Mouse (Mus musculus) layer of hippocampus, adult 9-10 months (tissue): ENCODE results near the gene Slc7a15.
A peak's percentile ranks its signal among the peaks of the same experiment; 100 is the strongest.
"Not testable (repeated sequence)": the region's sequence is repeated elsewhere in the genome, so short reads cannot be mapped to it uniquely, and the experiment has no call there.

Source experiments
- DNase-seq: peaks from one replicate; pipeline ENCODE4 v3.0.0; 2022; ENCODE audit warnings: low spot score

The Slc7a15 gene

GRCm38 (mm10) chr12:8598966-8599365 is at the start of gene Slc7a15:
Gene Slc7a15, minus strand, starts transcription at chr12:8599066.
- not testable (repeated sequence) for DNase-seq

DNA sequence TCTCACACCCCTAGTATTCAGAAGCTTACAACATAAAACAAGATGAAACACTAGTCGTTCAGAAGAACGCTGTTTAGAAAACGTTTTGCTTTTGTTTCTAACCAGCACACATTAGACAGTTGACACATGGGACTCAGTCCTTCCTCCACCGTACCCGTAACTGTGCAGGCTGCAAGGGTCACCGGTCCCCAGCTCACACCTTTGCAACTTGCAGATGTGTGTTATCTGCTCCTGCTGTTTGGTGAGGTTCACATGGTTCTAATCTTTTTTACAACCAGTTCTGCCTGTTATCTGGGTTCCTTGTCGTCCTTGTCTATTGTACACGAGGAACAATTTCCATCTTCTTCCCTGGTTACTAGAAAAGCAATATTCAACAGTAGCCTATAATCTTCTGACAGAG is 49.3 kb upstream of the Slc7a15 start:
- DNase-seq: not testable (repeated sequence)

DNA sequence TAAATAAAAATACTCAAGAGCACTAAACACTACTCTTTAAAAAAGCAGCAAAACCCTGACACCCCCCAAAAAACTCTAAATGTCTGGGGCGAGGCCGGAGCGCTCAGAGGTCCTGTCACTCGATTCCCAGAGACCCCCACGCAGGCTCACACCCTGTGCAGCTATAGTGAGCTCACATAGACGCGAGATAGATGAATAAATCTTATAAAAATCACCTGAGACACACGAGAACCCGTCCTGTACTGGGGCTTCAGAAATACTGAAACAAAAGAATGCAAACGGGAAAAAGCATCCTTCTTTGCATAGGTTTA is 42.5 kb upstream of the Slc7a15 start:
- no peak for DNase-seq

GRCm38 (mm10) chr12:8640711-8641424 is 42.0 kb upstream of the Slc7a15 start:
- DNase-seq: peak; percentile 99

DNA sequence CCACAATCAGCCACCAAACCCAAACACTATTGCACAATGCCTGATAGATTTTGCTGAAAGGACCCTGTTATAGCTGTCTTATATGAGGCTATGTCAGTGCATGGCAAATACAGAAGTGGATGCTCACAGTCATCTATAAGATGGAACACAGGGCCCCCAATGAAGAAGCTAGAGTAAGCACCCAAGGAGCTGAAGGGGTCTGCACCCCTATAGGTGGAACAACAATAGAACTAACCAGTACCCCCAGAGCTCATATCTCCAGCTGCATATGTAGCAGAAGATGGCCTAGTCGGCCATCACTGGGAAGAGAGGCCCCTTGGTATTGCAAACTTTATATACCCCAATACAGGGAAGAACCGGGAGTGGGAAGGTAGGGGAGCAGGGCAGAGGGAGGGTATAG is 41.3 kb upstream of the Slc7a15 start:
- DNase-seq: not testable (repeated sequence)

DNA sequence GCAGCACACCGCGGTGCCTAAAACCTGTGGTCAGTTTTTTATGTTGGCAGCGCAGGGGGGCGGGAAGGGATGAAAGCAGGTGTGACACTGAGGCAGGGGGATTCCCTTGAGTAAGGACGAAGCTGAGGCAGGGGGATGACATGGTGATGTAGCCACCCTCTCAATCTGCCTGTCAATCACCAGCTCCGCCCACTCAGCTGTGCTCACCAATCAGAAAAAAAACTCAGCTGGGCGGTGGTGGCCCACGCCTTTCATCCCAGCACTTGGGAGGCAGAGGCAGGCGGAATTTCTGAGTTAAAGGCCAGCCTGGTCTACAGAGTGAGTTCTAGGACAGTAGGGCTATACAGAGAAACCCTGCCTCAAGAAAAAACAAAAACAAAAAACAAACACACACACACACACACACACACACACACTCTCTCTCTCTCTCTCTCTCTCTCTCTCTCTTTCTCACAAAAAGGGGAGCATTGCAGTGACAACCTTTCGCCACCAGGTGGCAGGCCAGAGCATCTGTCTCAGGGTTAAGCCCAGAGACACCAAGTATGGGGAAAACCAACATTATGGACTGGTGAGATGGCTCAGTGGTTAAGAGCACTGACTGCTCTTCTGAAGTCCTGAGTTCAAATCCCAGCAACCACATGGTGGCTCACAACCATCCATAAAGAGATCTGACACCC is 39.7 kb upstream of the Slc7a15 start:
- DNase-seq: peak; percentile 71

GRCm38 (mm10) chr12:8636945-8637344 is 38.1 kb upstream of the Slc7a15 start:
- DNase-seq: no peak

GRCm38 (mm10) chr12:8635546-8635945 is 36.7 kb upstream of the Slc7a15 start:
- no peak for DNase-seq

- DNase-seq: no peak
Measured at GRCm38 (mm10) chr12:8634306-8634705, 35.4 kb upstream of the Slc7a15 start.

GRCm38 (mm10) chr12:8632737-8633365 is 34.0 kb upstream of the Slc7a15 start:
- no peak for DNase-seq

DNA sequence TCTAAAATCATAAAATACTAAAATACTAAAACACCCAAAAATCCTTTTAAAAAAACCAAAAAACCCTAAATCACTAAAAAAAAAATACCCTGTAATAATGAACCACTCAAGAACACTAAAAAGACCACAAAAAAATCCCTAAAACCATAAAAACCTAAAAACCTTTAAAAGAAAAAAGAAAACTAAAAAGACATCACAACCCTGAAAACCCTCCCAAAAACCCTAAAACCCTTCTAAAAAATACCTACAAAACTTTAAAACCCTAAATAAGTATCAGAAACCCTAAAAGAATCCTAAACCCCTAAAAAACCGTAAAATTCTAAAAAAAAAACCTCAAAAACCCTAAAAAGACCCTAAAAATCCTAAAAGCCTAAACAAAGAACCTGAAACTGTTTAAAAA is 32.8 kb upstream of the Slc7a15 start:
- DNase-seq: no peak

GRCm38 (mm10) chr12:8629537-8629936 is 30.7 kb upstream of the Slc7a15 start:
- no peak for DNase-seq

DNA sequence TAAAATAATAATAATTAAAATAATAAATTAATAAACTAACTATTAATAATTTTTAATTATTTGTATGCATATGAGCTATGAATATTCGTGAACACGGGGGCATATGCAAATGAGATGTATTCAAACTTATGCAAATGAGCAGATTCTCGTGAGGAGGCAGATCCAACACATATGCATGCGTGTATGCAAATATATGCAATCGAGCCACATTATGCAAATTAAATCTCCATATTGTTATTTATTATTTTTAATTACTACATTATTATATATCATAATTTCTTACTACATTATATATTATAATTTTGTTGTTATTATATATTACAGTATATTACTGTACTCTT is 21.8 kb upstream of the Slc7a15 start:
- no peak for DNase-seq

GRCm38 (mm10) chr12:8619827-8620677 is 21.2 kb upstream of the Slc7a15 start:
- no peak for DNase-seq

DNA sequence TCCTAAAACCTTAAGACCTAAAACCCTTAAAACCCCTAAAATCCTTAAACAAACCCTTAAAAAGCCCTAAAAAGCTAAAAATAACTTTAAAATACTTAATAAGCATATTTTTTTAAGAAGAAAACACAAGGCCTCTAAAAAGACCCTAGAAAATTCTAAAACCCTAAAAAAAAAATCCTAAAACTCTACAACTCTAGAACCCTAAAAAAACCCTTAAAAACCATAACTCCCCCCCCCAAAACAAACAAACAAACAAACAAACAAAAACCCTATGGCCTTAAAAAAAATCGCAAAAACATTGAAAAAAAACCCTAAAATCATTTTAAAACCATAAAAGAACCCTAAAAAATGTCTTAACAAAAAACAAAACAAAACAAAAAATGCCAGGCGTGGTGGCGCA is 19.4 kb upstream of the Slc7a15 start:
- no peak for DNase-seq

DNA sequence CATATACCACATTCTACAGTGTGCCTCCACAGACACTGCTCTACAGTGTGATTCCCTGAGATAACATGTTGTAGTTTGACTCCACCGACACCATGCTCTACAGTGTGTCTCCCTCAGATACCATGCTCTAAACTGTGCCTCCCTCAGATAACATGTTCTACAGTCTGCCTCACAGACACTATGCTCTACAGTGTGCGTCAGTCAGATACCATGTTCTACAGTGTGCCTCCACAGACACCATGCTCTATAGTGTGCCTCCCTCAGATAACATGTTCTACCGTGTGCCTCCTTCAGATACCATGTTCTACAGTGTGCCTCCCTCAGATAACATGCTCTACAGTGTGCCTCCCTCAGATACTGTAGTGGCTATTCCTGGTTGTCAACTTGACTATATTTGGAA is 10.2 kb upstream of the Slc7a15 start:
- no peak for DNase-seq

DNA sequence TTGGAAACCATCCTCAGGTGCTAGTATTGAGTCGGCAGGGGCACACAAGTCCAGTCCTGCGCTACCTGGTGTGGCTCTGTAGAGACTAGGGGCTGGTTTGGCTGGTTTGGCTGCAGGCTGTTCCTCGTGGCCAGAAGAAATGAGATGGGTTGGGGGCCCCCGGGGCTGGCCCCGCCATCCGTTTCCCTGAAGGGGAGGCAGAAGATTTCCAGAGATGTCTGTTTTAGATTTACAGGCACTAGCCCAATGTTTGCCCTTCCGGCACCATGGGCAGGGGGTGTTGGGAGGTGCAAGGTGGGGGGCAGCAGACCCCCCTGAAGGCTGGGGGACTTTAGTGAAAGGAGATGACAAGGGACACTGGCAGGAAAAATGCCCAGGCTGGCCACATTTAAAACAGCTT is 3.3 kb downstream of the Slc7a15 start:
- no peak for DNase-seq

DNA sequence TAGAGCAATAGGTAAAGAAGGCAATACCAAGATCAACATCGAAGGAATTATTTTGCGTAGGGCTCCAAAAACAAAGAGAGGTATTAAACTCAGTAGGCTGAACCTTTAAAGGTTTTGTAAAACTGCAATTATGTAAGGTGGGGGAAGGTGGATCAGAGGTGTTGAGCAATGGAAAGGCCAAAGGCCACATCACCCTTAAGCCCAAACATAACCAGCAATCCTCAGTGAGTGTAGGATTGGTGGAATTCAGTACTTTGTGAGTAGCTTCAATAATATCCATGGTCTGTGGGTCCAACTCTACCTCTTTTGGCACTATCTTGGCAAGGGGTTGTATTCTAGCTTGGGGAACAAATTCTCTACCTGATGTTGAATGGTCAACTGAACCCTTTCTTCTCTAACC is 7.5 kb downstream of the Slc7a15 start:
- DNase-seq: not testable (repeated sequence)

DNA sequence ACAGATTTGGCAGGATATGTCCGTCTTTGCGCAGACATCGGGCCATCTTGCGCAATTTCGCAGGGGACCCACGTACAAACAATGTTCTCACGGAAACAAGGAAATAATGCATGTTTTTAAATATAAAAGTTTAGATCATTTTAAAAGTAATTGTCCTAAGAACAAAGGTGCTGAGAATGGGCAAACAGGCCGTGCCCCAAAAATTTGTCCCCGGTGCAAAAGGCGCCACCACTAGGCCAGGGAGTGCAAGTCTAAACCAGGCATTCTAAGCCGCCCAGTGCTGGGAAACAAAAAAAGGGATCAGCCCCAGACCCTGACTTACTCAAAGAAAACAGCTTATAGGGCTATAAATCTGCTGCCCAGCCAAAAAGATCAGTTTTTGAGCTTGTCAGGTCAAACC is 25.5 kb downstream of the Slc7a15 start:
- no peak for DNase-seq

- not testable (repeated sequence) for DNase-seq
Measured at GRCm38 (mm10) chr12:8571903-8572341, 26.9 kb downstream of the Slc7a15 start.

DNA sequence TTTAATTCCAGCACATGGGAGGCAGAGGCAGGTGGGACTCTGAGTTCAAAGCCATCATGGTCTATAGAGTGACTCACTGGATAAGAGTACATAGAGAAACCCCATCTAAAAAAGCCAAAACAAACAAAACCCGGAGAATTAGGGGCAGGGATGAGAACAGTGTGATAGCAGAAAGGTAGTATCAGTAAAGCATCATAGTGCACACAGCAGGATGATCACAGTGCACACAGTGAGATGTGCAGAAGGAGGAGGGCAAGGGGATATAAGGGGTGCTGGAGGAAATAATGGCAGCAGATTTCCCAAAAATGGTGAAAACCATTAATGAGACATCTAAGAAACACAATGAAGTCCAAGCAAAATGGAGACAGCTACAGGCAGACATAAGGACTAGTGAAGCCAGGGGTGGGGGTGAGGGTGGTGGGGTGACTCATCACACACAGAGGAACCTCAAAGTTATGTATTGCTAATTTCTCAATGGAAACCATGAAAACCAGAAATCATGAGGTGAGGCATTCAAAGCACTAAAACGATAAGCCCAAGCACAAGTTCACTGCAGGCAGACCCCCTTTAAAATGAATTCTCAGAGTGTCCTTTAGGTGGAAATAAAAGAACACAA is 27.5 kb downstream of the Slc7a15 start:
- DNase-seq: not testable (repeated sequence)

DNA sequence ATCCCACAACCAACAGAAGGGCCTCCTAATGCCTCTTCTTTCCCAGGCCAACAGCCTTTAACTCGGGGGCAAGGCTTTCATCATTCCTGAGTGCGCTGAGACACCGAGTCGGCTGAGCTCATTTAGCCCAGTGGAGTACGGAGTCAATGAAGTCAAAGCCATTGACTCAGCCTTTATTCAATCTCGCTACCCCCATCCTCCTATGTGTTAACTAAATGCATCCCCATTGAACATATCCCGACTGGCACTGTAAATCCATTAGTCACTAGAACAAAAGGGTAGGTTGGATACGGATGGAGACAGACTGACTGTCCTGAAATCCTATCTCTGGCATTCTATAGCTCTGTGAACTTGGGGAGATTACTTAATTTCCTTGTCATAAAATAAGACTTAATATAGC is 36.7 kb downstream of the Slc7a15 start:
- not testable (repeated sequence) for DNase-seq
